Mouse (Mus musculus): ENCODE results near the gene Tmcc2. TPM values are rescaled to one million over a fixed set of nuclear protein-coding genes. Genes with fewer than 3 reads are reported as not detected.
A peak's percentile ranks its signal among the peaks of the same experiment; 100 is the strongest.

Tmcc2 gene
- polyA plus RNA-seq, 1 experiment from 2014 or later = 26.1 TPM

DNA sequence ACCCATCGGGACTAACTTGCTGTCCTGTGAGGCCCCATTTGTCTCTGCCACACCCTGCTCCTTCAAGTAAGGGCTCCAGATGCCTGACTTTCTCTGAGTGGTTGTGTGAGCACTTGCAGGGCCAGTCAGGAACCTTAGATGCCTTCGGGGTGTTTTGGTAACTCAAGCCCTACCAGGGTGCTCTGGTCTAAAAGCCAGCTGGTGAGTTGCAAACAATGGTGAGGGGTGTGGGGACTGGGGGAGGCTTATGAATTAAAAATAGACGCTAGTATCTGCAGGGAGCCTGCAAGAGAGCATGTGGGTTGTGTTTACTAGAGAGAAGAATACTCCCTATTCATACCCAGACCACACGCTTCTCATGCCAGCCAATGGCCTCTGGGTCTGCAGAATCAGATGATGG lies 15.8 kb downstream of the Tmcc2 start:
- no peaks in the 10 kb centered on the region for H3K9me3 ChIP-seq
- no peak overlapping the region for H3K4me2 ChIP-seq (replicated peaks)
- no peaks in the 10 kb centered on the region for H3K27me3 ChIP-seq
- H3K9ac ChIP-seq (replicated peaks) = no peak overlapping the region
- ATAC-seq = no peak
- no peak overlapping the region for H3K4me3 ChIP-seq (replicated peaks)
- H3K36me3 ChIP-seq = peaks cover 35% of the 10 kb centered on the region
- WGBS = 46% methylated on average over 4 of the region's 4 CpGs
- peak overlapping the region; percentile 89 for H3K27ac ChIP-seq
- H3K4me1 ChIP-seq (replicated peaks) = peaks cover 70% of the 10 kb centered on the region

- Histone ChIP-seq H3K9ac (replicated peaks) (no peak overlapping the region), H3K9me3 (no peaks in the 10 kb centered on the region), H3K4me3 (replicated peaks) (no peak overlapping the region), H3K4me2 (replicated peaks) (no peak overlapping the region), H3K27me3 (no peaks in the 10 kb centered on the region), H3K27ac (peak overlapping the region; percentile 89), H3K4me1 (replicated peaks) (peaks cover 70% of the 10 kb centered on the region), H3K36me3 (peaks cover 34% of the 10 kb centered on the region)
- ATAC-seq = no peak
- 81% methylated on average over 3 of the region's 3 CpGs for WGBS
Observed at GRCm38 (mm10) chr1:132374873-132375244, 16.2 kb downstream of the Tmcc2 start.

DNA sequence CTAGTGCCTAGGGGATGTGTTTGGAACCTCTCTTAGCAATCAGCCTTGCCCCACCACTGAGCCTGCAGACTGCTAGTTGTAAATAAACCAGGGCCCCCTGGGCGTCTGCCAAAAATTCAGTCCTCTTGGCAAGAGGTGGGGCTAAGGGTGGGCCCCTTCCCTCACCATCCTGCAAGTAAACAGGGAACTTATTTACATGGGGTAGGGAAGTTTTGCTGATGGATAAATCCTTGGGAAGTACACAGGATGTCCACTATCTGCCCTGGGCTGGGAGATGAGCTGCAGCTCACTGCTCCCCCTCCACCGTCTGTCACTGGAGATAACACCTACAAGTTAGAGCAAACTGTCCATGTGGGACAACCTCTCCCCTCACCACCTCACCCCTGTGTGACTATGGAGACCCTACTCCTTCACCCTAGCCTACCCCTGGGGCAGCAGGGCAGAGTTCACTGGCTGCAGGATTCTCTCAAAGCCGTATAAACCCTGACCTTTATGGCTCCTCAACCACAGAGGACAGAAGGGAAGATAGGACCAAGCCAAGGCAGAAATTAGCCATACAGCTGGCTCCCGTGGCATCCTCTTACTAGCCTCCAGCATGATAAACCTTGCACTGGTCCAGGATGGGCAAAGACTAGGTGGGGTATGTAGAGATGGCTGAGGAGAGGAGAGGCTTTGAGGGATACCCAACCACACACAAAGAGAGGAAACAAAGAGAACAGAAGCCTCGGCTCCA lies 16.8 kb downstream of the Tmcc2 start:
- Histone ChIP-seq H3K4me1 (replicated peaks) (peaks cover 70% of the 10 kb centered on the region), H3K27ac (peak overlapping the region; percentile 89), H3K9me3 (no peaks in the 10 kb centered on the region), H3K4me3 (replicated peaks) (no peak overlapping the region), H3K4me2 (replicated peaks) (no peak overlapping the region), H3K27me3 (no peaks in the 10 kb centered on the region), H3K36me3 (peaks cover 33% of the 10 kb centered on the region), H3K9ac (replicated peaks) (no peak overlapping the region)
- 46% methylated on average over 5 of the region's 5 CpGs for WGBS
- ATAC-seq = peak; percentile 10; the same call in 1 of the 2 replicates

DNA sequence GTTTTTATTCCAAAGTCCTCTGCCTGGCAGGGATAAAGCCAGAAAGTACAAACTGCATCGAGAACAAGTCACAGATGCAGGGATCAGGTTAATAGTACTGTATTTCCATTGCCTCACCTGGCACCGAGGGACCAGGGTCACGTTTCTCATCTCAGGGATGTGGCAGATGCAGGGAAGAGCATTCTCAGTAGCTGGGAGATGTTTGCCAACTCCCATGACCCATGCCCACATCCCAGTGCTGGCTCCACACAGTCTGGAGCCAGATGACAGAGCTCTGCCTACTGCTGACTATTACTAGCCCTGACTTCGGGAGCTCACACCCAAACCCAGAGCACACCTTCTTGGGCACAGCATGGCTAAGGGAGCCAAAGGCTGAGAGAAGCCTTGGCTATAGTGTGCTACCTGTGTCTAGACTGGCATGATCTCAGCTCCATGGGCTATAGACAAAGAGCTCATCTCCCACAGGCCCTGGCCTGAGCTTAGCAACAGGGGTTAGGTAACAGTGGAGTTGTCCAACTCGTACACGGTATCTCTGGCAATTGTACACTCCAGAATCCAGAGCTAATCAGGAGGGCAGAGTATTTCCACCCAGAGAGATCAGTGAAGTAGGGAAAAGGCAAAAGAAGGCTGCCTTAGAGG lies 18.1 kb downstream of the Tmcc2 start:
- H3K27me3 ChIP-seq = no peaks in the 10 kb centered on the region
- peak overlapping the region; percentile 17; the same call in 1 of the 2 replicates for H3K4me2 ChIP-seq (replicated peaks)
- no peaks in the 10 kb centered on the region for H3K9me3 ChIP-seq
- H3K27ac ChIP-seq = peak overlapping the region; percentile 89
- peak overlapping the region; percentile 34 for H3K9ac ChIP-seq (replicated peaks)
- ATAC-seq = no peak; the same call in 1 of the 2 replicates
- 78% methylated on average over 6 of the region's 6 CpGs for WGBS
- peaks cover 20% of the 10 kb centered on the region for H3K36me3 ChIP-seq
- H3K4me1 ChIP-seq (replicated peaks) = peaks cover 70% of the 10 kb centered on the region
- H3K4me3 ChIP-seq (replicated peaks) = no peak overlapping the region

DNA sequence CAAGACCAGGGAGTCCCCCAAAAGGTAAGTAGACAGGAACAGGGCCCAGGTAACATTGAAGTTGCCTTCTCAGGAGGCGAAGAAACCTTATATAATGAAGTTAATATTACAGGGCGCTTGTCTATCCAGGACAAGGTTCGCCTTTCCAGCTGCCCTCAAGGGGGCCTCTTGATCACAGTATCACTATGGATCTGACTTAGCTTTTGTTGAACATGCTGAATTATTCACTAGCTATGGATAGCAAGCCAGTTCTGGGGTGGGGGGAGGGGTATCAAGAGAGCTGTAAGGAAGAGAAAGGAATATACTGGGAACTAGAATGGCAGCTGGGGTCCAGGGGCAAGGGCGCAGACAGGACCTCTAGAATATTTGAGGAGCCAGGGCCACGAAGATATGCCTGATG lies 18.7 kb downstream of the Tmcc2 start:
- Histone ChIP-seq H3K4me3 (replicated peaks) (no peak overlapping the region), H3K4me1 (replicated peaks) (peaks cover 72% of the 10 kb centered on the region), H3K27ac (peak overlapping the region; percentile 89), H3K9ac (replicated peaks) (peak overlapping the region; percentile 34), H3K9me3 (no peaks in the 10 kb centered on the region), H3K4me2 (replicated peaks) (peak overlapping the region; percentile 23), H3K36me3 (peaks cover 14% of the 10 kb centered on the region), H3K27me3 (no peaks in the 10 kb centered on the region)
- ATAC-seq = peak; percentile 57
- 43% methylated on average over 5 of the region's 5 CpGs for whole genome bisulfite sequencing

DNA sequence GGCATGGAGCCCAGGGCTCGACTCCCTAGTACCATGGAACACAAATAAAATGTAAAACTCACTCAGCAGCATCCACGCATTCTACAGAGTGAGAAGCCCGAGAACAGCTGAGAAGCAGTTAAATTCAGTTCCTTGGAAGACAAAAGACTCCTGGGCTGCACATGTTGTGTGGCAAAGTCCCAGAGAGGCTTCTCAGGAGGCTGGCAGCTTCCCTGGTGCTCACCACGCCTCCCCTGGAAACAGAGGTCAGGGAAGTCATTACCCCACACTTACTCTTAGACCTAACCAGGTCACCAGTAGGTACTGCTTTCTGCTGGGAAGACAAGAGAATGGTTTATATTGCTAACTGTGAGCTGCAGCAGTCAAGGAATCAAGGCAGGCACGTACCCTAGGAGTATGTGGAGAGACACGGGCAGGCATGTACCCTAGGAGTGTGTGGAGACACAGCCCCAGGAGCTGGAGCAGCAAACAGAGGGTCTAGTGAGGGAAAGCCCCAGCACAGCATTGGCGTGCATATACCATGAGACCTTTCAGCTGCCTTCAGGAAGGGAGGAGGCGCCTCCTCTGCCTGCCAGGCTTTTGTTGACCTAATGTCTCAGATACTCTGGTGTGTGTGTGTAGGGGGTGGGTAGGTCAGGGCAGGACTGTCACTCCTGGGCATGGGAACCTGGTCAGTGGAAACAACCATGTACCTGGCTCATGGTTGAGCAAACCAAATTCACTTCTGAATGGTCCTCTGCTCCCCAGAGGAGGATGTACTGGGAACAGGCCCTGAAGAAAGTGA lies 19.6 kb downstream of the Tmcc2 start:
- H3K9ac ChIP-seq (replicated peaks) = peak overlapping the region; percentile 48

GRCm38 (mm10) chr1:132370681-132371173 lies 20.4 kb downstream of the Tmcc2 start:
- peak overlapping the region; percentile 67 for H3K27ac ChIP-seq
- 88% methylated on average over 9 of the region's 9 CpGs for WGBS

More for the DNA sequence above, 19.6 kb downstream of the Tmcc2 start:
- peaks cover 14% of the 10 kb centered on the region for H3K36me3 ChIP-seq
- H3K27ac ChIP-seq = peak overlapping the region; percentile 89
- WGBS = 52% methylated on average over 8 of the region's 8 CpGs
- no peaks in the 10 kb centered on the region for H3K9me3 ChIP-seq
- H3K4me1 ChIP-seq (replicated peaks) = peaks cover 72% of the 10 kb centered on the region
- H3K27me3 ChIP-seq = no peaks in the 10 kb centered on the region
- no peak for ATAC-seq
- H3K4me2 ChIP-seq (replicated peaks) = no peak overlapping the region
- H3K4me3 ChIP-seq (replicated peaks) = no peak overlapping the region

GRCm38 (mm10) chr1:132367692-132368506 lies 23.2 kb downstream of the Tmcc2 start:
- Histone ChIP-seq H3K27ac (peak overlapping the region; percentile 32; the same call in 1 of the 2 replicates), H3K4me1 (replicated peaks) (peaks cover 52% of the 10 kb centered on the region), H3K9ac (replicated peaks) (no peak overlapping the region), H3K4me2 (replicated peaks) (no peak overlapping the region), H3K36me3 (peaks cover 24% of the 10 kb centered on the region), H3K9me3 (no peaks in the 10 kb centered on the region), H3K4me3 (replicated peaks) (no peak overlapping the region), H3K27me3 (no peaks in the 10 kb centered on the region)
- 34% methylated on average over 7 of the region's 7 CpGs for WGBS
- ATAC-seq = peak; percentile 83

More at GRCm38 (mm10) chr1:132370681-132371173, 20.4 kb downstream of the Tmcc2 start:
- peaks cover 14% of the 10 kb centered on the region for H3K36me3 ChIP-seq
- no peak for ATAC-seq
- peak overlapping the region; percentile 48; the same call in 1 of the 2 replicates for H3K9ac ChIP-seq (replicated peaks)
- no peaks in the 10 kb centered on the region for H3K9me3 ChIP-seq
- no peaks in the 10 kb centered on the region for H3K27me3 ChIP-seq
- peaks cover 73% of the 10 kb centered on the region for H3K4me1 ChIP-seq (replicated peaks)
- H3K4me3 ChIP-seq (replicated peaks) = no peak overlapping the region
- H3K4me2 ChIP-seq (replicated peaks) = no peak overlapping the region

- peaks cover 28% of the 10 kb centered on the region for H3K36me3 ChIP-seq
- peak overlapping the region; percentile 32; the same call in 1 of the 2 replicates for H3K27ac ChIP-seq
- 0 out of 2 replicates have a peak, but pooled peaks have one; percentile 5 for ATAC-seq
- H3K9ac ChIP-seq (replicated peaks) = peak overlapping the region; percentile 32
- H3K4me2 ChIP-seq (replicated peaks) = no peak overlapping the region
- peaks cover 42% of the 10 kb centered on the region for H3K4me1 ChIP-seq (replicated peaks)
- no peaks in the 10 kb centered on the region for H3K27me3 ChIP-seq
- 64% methylated on average over 6 of the region's 6 CpGs for WGBS
- H3K9me3 ChIP-seq = no peaks in the 10 kb centered on the region
- no peak overlapping the region for H3K4me3 ChIP-seq (replicated peaks)
Observed at GRCm38 (mm10) chr1:132366937-132367336, 24.1 kb downstream of the Tmcc2 start.

DNA sequence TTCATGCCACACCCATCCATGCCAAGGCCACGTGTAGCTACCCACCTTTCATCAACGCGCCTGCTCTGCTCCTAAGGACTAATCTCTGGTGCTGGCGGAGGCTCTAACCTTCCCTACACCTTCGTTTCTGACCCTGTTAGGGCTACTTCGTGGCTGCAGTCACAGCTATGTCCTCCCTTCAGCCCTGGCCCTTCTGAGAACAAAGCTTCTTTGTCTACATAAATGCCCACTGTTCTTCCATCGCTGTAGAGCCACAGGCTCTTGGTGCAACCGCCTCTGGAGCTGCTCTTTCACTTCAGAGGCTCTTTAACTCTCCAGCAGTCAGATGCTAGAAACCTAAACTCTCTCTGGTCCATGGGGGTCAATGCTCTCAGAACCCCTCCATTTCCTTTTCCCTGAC lies 24.8 kb downstream of the Tmcc2 start:
- Histone ChIP-seq H3K27me3 (no peaks in the 10 kb centered on the region), H3K4me3 (replicated peaks) (no peak overlapping the region), H3K36me3 (peaks cover 35% of the 10 kb centered on the region), H3K4me2 (replicated peaks) (no peak overlapping the region), H3K4me1 (replicated peaks) (peaks cover 35% of the 10 kb centered on the region), H3K9ac (replicated peaks) (peak overlapping the region; percentile 32), H3K27ac (peak overlapping the region; percentile 32; the same call in 1 of the 2 replicates), H3K9me3 (no peaks in the 10 kb centered on the region)
- WGBS = 59% methylated on average over 8 of the region's 8 CpGs
- ATAC-seq = no peak

DNA sequence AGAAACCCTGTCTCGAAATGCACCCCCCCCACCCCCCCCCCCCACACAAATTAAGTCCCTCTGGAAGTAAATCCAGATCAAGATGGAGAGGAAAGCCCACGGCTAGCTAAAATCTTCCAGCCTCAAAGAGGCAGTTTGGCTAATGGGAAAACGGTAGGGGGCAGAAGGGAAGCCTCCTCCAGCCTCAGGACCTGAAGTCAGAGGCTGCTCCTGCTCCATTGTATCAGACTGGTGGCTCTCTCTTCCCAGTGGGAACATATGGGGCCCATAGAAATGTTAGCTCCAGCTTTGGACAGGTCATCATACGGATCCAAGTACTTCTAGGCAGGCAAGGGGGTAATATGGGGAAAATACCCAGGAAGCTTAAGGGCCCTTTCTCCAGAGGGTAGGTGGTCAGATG lies 25.4 kb downstream of the Tmcc2 start:
- no peaks in the 10 kb centered on the region for H3K27me3 ChIP-seq
- no peak overlapping the region for H3K4me2 ChIP-seq (replicated peaks)
- no peak for ATAC-seq
- H3K36me3 ChIP-seq = peaks cover 39% of the 10 kb centered on the region
- no peak overlapping the region for H3K27ac ChIP-seq
- H3K4me3 ChIP-seq (replicated peaks) = no peak overlapping the region
- H3K9me3 ChIP-seq = no peaks in the 10 kb centered on the region
- peak overlapping the region; percentile 32 for H3K9ac ChIP-seq (replicated peaks)
- WGBS = 47% methylated on average over 4 of the region's 4 CpGs
- peaks cover 29% of the 10 kb centered on the region for H3K4me1 ChIP-seq (replicated peaks)
